Mouse (Mus musculus): Measurements from ENCODE around the gene Bcas1.

The Bcas1 gene

DNA sequence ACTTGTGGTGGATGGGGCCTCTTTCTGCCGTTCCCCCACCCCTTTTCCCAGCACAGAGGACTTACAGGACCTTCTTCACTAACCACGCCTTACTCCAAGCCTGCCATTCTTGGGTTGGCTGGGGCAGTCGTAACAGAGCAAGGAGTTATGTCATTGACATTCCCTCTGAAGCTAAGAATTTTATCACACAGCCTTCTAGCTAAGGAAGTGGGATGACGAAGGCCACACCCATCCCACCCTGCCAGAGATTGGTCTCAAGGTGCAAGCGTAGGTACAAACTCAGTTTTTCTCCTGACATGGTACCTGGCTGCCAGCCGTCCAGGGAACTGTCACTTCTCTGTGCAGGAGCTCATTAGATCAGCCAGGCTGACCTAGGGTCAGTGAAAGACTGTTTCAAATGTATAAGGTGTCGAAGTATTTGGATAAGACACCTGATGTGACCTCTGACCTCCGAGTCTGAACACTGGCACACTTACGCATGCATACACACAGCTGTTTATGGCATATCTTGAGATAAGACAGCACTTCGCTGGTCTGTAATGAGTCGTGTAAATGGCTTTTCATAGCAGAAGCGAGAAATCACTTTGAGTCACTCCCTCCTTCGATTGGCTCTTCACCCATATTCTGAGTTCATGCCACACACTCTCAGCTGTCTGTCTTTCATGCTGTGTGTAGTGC is 117.2 kb downstream of the Bcas1 start:
- no peak for DNase-seq (ENCODE audit: low spot score)

DNA sequence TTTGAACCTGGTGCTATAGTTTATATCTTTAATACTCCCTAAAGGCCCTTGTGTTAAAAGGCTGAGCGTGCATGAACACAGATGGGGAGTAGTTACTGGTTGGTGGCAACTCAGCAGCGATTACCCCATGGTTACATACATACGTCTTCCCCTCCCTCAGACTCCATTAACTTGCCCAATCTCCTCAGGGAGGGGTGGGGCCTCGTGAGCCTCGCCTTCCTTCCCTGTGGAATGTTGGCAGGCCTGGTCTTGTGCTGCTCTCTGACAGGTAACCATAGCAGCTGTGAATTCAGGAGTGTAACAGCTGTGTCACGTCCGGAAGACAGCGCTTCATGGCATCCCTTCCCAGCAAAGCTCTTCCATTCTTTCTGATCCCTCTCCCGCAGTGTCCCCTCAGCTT is 118.7 kb downstream of the Bcas1 start:
- DNase-seq (ENCODE audit: low spot score): no peak

DNA sequence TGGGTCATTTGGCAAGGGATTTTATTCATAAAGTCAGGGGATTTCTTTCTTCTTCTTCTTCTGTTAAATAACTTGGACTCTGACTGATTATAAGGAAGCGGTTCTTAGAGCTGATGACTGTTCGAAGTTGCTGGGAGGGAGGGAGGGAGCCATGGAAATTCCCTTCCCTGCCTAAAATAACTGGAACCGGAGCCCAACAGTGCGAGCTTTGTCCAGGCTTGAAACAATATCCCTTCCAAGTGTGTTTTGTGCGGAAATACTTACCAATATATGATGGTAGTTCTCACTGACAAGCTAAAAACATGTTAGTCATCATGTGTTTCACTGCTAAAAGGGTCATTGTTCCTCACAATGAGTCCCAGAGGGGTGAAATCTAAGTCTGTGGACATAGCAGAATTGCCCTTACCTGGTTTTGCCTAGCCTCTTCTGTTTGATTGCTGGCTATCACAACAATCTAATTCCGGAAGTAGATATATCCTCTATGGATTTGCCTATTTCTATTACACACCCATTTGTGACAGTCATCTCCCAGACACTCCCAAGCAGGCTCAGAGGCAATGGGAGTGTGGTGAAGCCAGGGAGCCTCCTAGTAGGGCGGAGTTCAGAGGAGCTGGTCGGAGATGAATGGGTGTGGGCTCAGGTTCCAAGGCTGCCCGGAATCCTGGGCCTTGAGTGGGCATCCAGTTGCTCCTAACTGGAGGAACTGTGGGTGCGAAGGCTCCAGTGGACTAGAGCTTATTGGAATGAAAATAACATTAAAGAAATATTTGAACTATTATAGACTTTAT is 119.4 kb downstream of the Bcas1 start:
- no peak for DNase-seq (ENCODE audit: low spot score)

DNA sequence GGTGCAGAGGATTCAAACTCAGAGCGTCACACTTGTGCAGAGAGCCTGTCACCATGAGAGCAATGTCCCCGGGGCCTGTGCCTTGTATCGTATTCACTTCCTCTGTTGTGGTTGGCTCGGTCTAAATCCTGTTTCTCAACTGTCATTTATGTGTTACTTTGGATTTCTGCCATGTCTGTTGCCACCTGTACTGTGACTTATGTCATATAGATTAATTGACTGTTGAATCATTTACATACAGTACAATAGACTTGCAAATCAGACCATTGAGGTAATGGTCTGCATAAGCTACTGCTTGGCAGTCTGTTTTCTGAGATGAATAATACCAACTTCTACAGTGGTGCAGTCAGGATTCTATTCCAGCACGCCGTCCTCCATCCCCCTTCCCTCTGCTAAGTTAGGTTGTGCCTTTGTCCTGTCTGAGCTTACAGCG is 120.0 kb downstream of the Bcas1 start:
- DNase-seq (ENCODE audit: low spot score): no peak

DNA sequence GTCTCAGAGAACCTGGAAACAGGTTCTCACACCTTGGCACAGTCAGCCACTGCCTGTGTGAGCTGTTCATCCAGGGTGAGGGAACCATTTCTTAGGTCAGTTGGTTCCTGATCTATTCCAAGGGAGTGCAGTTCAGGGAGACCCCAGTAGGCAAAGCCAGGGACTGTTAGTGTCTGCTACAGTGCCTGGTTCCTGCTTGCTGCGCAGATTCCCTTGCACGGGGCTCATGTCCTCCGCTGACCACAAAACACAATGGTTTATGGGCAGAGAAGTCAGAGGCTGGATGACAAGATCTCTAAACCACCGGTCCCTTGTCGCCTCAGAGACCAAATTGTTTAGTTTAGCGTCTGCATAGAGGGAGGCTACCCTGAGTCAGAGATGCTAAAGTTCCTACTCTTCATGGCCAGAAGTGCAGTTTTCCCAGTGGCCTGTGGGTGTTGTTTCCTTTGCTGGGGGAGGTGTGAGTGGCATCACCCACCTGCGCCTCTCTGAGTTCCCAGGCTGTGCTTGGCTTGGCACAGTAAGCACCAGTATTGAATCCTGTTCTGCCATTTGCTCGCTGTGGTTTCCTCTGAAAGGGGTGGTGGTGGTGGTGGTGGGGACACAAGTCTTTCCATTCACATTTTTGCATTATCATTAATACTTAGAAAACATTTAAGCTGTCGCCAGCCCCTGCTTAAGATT is 120.9 kb downstream of the Bcas1 start:
- no peak for DNase-seq (ENCODE audit: low spot score)

DNA sequence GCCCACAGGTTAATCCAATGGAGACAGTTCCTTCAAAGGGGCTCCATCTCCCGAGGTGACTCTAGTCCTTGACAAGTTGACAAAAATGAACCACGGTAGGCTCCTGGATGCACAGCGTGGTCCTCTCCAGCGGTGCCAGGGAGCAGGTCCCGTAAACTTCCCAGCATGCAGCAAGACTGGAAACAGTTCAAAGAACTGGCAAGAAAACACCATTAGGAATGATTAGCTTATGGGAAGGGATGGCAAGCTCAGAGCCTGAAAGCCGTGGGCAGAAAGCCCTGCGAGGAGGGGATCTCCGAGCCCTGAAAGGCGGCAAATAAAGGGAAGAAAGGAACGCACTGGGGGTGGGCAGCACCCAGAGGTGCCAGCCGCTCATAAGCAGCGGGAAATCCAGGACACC is 122.9 kb downstream of the Bcas1 start:
- no peak for DNase-seq (ENCODE audit: low spot score)

DNA sequence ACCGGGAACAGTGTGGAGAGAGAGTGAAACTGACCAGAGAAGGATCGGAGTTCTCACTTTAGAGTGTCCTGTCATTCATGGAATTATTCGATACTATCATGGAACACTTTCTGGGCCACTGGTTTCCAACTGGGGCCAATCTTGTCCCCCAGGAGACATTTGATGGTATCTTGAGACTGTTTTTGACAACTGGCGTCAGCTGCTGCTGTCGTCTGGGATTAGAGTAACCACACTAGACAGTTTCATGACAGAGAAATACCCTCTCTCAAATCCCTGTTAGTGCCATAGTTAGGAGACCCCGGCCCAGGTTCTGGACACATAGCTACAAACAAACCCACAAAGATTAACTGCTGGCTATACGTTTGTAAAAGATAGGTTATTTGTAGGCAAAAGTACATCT is 124.0 kb downstream of the Bcas1 start:
- no peak for DNase-seq (ENCODE audit: low spot score)

DNA sequence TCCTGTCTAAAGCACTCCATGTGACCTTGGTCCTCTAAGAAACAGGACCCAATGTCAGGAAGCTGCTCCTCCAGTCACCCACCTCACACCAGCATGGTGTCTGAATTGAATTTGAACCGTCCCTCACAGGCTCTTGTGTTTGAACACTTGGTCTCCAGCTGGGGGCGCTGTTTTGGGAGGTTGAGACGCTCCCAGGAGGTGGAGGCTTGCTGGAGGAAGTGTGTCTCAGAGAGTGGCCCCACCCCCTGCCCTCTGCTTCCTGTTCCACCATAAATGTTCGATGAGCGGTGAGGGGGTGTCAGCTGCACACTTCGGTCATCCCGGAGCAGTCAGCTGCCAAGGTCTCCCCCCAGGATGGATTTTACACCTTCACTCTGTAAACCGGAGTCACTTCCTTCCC is 124.8 kb downstream of the Bcas1 start:
- DNase-seq (ENCODE audit: low spot score): no peak

All from urinary bladder, postnatal 10 days (tissue).